23 mouse cellular contexts compared by ENCODE assay signal in genomic region chr17:9873695-9874094, GRCm38 (mm10).
DNase-seq lines count a peak whose midpoint lies in the region; ATAC-seq and TF ChIP-seq lines count a peak whose summit lies in the region.
"Had no signal": no experiment of that assay in that cellular context is flagged by ENCODE, and none has a peak within 500 bp of the region (broad histone marks: within the 10 kb centered on the region; RNA-seq: fewer than 3 reads in every experiment).

No protein-coding gene starts in this region.

- H3K4me3 ChIP-seq in forebrain, embryonic 12.5 days (replicated peaks): no peak overlapping the region
- no peak overlapping the region for H3K4me3 ChIP-seq in forebrain, embryonic 10.5 days
- H3K4me3 ChIP-seq in kidney, postnatal 0 days (replicated peaks; ENCODE audit: low read depth, low read length): no peak overlapping the region
- H3K4me3 ChIP-seq in hindbrain, embryonic 14.5 days (replicated peaks; ENCODE audit: low read length): no peak overlapping the region
- no peak overlapping the region for H3K4me3 ChIP-seq in midbrain, embryonic 15.5 days
- H3K4me3 ChIP-seq: embryonic facial prominence, embryonic 15.5 days; heart, embryonic 12.5 days; left cerebral cortex, adult 2 months; limb, embryonic 10.5 days; megakaryocyte, embryonic 14.5 days; myocyte had no signal

- H3K9me3 ChIP-seq in forebrain, embryonic 12.5 days: no peaks in the 10 kb centered on the region
- no peaks in the 10 kb centered on the region for H3K9me3 ChIP-seq in forebrain, embryonic 10.5 days
- H3K9me3 ChIP-seq in kidney, postnatal 0 days (replicated peaks; ENCODE audit: low read length): no peaks in the 10 kb centered on the region
- no peaks in the 10 kb centered on the region for H3K9me3 ChIP-seq in hindbrain, embryonic 14.5 days (ENCODE audit: control insufficient read depth, low read length)
- no peaks in the 10 kb centered on the region for H3K9me3 ChIP-seq in midbrain, embryonic 15.5 days
- H3K9me3 ChIP-seq: embryonic facial prominence, embryonic 15.5 days; heart, embryonic 12.5 days; limb, embryonic 10.5 days had no signal

- H3K27me3 ChIP-seq in forebrain, embryonic 12.5 days: no peaks in the 10 kb centered on the region
- no peaks in the 10 kb centered on the region for H3K27me3 ChIP-seq in forebrain, embryonic 10.5 days (ENCODE audit: poor library complexity, severe bottlenecking)
- H3K27me3 ChIP-seq in kidney, postnatal 0 days (ENCODE audit: insufficient read depth, low read length): no peaks in the 10 kb centered on the region
- no peaks in the 10 kb centered on the region for H3K27me3 ChIP-seq in hindbrain, embryonic 14.5 days (ENCODE audit: control insufficient read depth, insufficient read depth, low read length)
- no peaks in the 10 kb centered on the region for H3K27me3 ChIP-seq in midbrain, embryonic 15.5 days (replicated peaks)
- H3K27me3 ChIP-seq: embryonic facial prominence, embryonic 15.5 days; heart, embryonic 12.5 days; megakaryocyte, embryonic 14.5 days had no signal

- ATAC-seq in forebrain, embryonic 12.5 days (ENCODE audit: low FRiP score): no peak
- ATAC-seq in kidney, postnatal 0 days (replicated peaks; ENCODE audit: low FRiP score, low read depth): no peak
- ATAC-seq in hindbrain, embryonic 14.5 days (ENCODE audit: low FRiP score): no peak
- ATAC-seq in midbrain, embryonic 15.5 days (replicated peaks): no peak
- ATAC-seq: inflammation-experienced regulatory T-cells, adult 6 months had no signal

- 60% methylated on average over 10 of the region's 10 CpGs for WGBS in forebrain, embryonic 12.5 days
- WGBS in forebrain, embryonic 10.5 days: 79% methylated on average over 10 of the region's 10 CpGs
- 38% methylated on average over 10 of the region's 10 CpGs for WGBS in kidney, postnatal 0 days
- WGBS in hindbrain, embryonic 14.5 days: 43% methylated on average over 10 of the region's 10 CpGs
- WGBS in midbrain, embryonic 15.5 days: 36% methylated on average over 10 of the region's 10 CpGs

- no peak for TF ChIP-seq CTCF in kidney, postnatal 0 days (IDR thresholded peaks at IDR 0.05; ENCODE audit: low read depth)

- peaks cover 9% of the 10 kb centered on the region for H3K4me1 ChIP-seq in forebrain, embryonic 12.5 days
- H3K4me1 ChIP-seq in forebrain, embryonic 10.5 days: peaks cover 4% of the 10 kb centered on the region; the same call in 1 of the 2 replicates
- no peaks in the 10 kb centered on the region for H3K4me1 ChIP-seq in kidney, postnatal 0 days (replicated peaks; ENCODE audit: insufficient read depth, low read length)
- H3K4me1 ChIP-seq in hindbrain, embryonic 14.5 days (replicated peaks; ENCODE audit: control insufficient read depth, insufficient read depth, low read length): 0 out of 2 replicates have a peak, but pooled peaks cover 6% of the 10 kb centered on the region
- peaks cover 10% of the 10 kb centered on the region for H3K4me1 ChIP-seq in midbrain, embryonic 15.5 days
- H3K4me1 ChIP-seq: embryonic facial prominence, embryonic 15.5 days; megakaryocyte, embryonic 14.5 days had no signal

- no peak overlapping the region for H3K9ac ChIP-seq in forebrain, embryonic 12.5 days
- H3K9ac ChIP-seq in kidney, postnatal 0 days (ENCODE audit: low read depth, low read length): no peak overlapping the region
- H3K9ac ChIP-seq in hindbrain, embryonic 14.5 days: no peak overlapping the region
- H3K9ac ChIP-seq in midbrain, embryonic 15.5 days: no peak overlapping the region
- H3K9ac ChIP-seq: embryonic facial prominence, embryonic 15.5 days; heart, embryonic 12.5 days had no signal

- 0 out of 2 replicates have a peak overlapping the region, but pooled peaks have one; percentile 9 for H3K27ac ChIP-seq in forebrain, embryonic 12.5 days
- H3K27ac ChIP-seq in forebrain, embryonic 10.5 days: no peak overlapping the region
- H3K27ac ChIP-seq in kidney, postnatal 0 days: no peak overlapping the region
- peak overlapping the region; percentile 21; the same call in 1 of the 2 replicates for H3K27ac ChIP-seq in hindbrain, embryonic 14.5 days
- H3K27ac ChIP-seq in midbrain, embryonic 15.5 days: peak overlapping the region; percentile 39
- H3K27ac ChIP-seq: embryonic facial prominence, embryonic 15.5 days; left cerebral cortex, adult 2 months; limb, embryonic 10.5 days; stomach, postnatal 0 days had no signal

- H3K36me3 ChIP-seq in forebrain, embryonic 12.5 days (replicated peaks): no peaks in the 10 kb centered on the region
- H3K36me3 ChIP-seq in forebrain, embryonic 10.5 days (replicated peaks): no peaks in the 10 kb centered on the region
- H3K36me3 ChIP-seq in kidney, postnatal 0 days (ENCODE audit: insufficient read depth, low read length): no peaks in the 10 kb centered on the region
- H3K36me3 ChIP-seq in hindbrain, embryonic 14.5 days (replicated peaks; ENCODE audit: control insufficient read depth, insufficient read depth): no peaks in the 10 kb centered on the region
- no peaks in the 10 kb centered on the region for H3K36me3 ChIP-seq in midbrain, embryonic 15.5 days (replicated peaks)
- H3K36me3 ChIP-seq: embryonic facial prominence, embryonic 15.5 days; heart, embryonic 12.5 days; limb, embryonic 10.5 days had no signal

- no peak overlapping the region for H3K4me2 ChIP-seq in forebrain, embryonic 12.5 days
- H3K4me2 ChIP-seq in kidney, postnatal 0 days (ENCODE audit: low read length): no peak overlapping the region
- no peak overlapping the region for H3K4me2 ChIP-seq in hindbrain, embryonic 14.5 days (replicated peaks)
- H3K4me2 ChIP-seq in midbrain, embryonic 15.5 days: no peak overlapping the region
- H3K4me2 ChIP-seq: embryonic facial prominence, embryonic 15.5 days; heart, embryonic 12.5 days had no signal

- no peak for DNase-seq in forebrain, embryonic 10.5 days (ENCODE audit: extremely low spot score, low spot score)
- peak; percentile 72 for DNase-seq in kidney, postnatal 0 days (ENCODE audit: low spot score)
- DNase-seq in kidney, adult 9 months: no peak
- DNase-seq in hindbrain, embryonic 14.5 days (ENCODE audit: low spot score): no peak
- no peak for DNase-seq in thymus, postnatal 4 days
- DNase-seq in embryo, embryonic 10 days (ENCODE audit: low spot score): no peak
- DNase-seq: adrenal gland, postnatal 14 days; cerebellum, adult 11-12 months; cerebellum, postnatal 14 days; embryo, embryonic 11 days; heart, postnatal 14 days; kidney, adult 2 months; lung, adult 18-20 months had no signal

Comparison
In these comparisons a context has a peak if more than half of its experiments do, and no peak if none do; other contexts are left out.
1. H3K27ac ChIP-seq: peak in forebrain, embryonic 12.5 days (single experiment), hindbrain, embryonic 14.5 days (single experiment) and midbrain, embryonic 15.5 days (single experiment); none in forebrain, embryonic 10.5 days (single experiment) and kidney, postnatal 0 days (single experiment).